Mouse (Mus musculus) heart, postnatal 0 days (tissue): ENCODE data around the gene Ndufb6. TPM values are rescaled to one million over a fixed set of nuclear protein-coding genes. Genes with fewer than 3 reads are reported as not detected.

Source experiments
- ATAC-seq: fragments of 200-750 bp; cut with Nextera tagmentation; 2 replicates; pipeline ENCODE4 v1.8.0; 2017; ENCODE audit warnings: low read depth, moderate number of reproducible peaks, moderate library complexity; ENCODE audit not compliant: insufficient read depth
- DNase-seq: peaks from one replicate; pipeline ENCODE4 v3.0.0-alpha.2; 2016; ENCODE audit warnings: low spot score
- H3K27ac ChIP-seq: fragments of 300-500 bp; sonication (generic); 2 replicates; pipeline ENCODE4 v1.5.1; 2014; ENCODE audit warnings: low read depth, mild to moderate bottlenecking
- H3K27me3 ChIP-seq: fragments of 300-500 bp; sonication (generic); 2 replicates; pipeline ENCODE4 v1.6.1; 2014; ENCODE audit warnings: low read length, mixed read lengths; ENCODE audit not compliant: control insufficient read depth, insufficient read depth
- H3K36me3 ChIP-seq: fragments of 300-500 bp; sonication (generic); replicated peaks from 2 replicates; pipeline ENCODE4 v1.6.1; 2014; ENCODE audit warnings: low read length, mixed read lengths; ENCODE audit not compliant: control insufficient read depth, insufficient read depth
- H3K4me1 ChIP-seq: fragments of 300-500 bp; sonication (generic); 2 replicates; pipeline ENCODE4 v1.6.1; 2014; ENCODE audit warnings: antibody characterized with exemption; ENCODE audit not compliant: control insufficient read depth, insufficient read depth
- H3K4me2 ChIP-seq: fragments of 300-500 bp; sonication (generic); 2 replicates; pipeline ENCODE4 v1.6.1; 2014; ENCODE audit warnings: low read depth, mild to moderate bottlenecking, low read length, moderate library complexity
- H3K4me3 ChIP-seq: fragments of 300-500 bp; sonication (generic); 2 replicates; pipeline ENCODE4 v1.5.1; 2014; ENCODE audit warnings: low read depth, low read length
- H3K9ac ChIP-seq: fragments of 300-500 bp; sonication (generic); replicated peaks from 2 replicates; pipeline ENCODE4 v1.6.1; 2014; ENCODE audit warnings: low read depth, low read length, mixed read lengths
- H3K9me3 ChIP-seq: fragments of 300-500 bp; sonication (generic); replicated peaks from 2 replicates; pipeline ENCODE4 v1.6.1; 2016; ENCODE audit warnings: low read length; ENCODE audit not compliant: control insufficient read depth
- CTCF ChIP-seq: IDR thresholded peaks from 2 replicates; pipeline ENCODE4 v1.5.1; 2016; ENCODE audit warnings: antibody characterized with exemption, control low read depth, low read depth
- EP300 ChIP-seq: IDR thresholded peaks from 2 replicates; pipeline ENCODE4 v1.6.1; 2016; ENCODE audit warnings: antibody characterized with exemption, low read depth
- WGBS: fragments of 180-500 bp; shearing (Covaris S2); extraction: QIAGEN DNeasy Blood & Tissue Kit; methylation state at CpG from one replicate; pipeline ENCODE4 v1.1.7; 2014; 5-methylcytosine and 5-hydroxymethylcytosine counted together
- polyA plus RNA-seq: library from polyadenylated mRNA; unstranded; fragments of >200 nt; fragmentation: Nextera tagmentation; extraction: Ambion mirVana; gene quantifications from 2 replicates; pipeline ENCODE4 v1.2.1, GENCODE M21; 2015
- total RNA-seq: library from RNA; depleted of rRNA; stranded (reverse); fragments of >200 nt; gene quantifications from 2 replicates; pipeline ENCODE4 v1.2.3, GENCODE M21; 2014; ENCODE audit warnings: low replicate concordance

Ndufb6 gene
- total and polyA plus RNA-seq, 2 experiments from 2014 or later: 553 to 1,016 TPM

GRCm38 (mm10) chr4:40268835-40269234 lies 10.4 kb downstream of the Ndufb6 start:
- Histone ChIP-seq H3K9ac (peak overlapping the region; percentile 62), H3K27ac (peak overlapping the region; percentile 94), H3K9me3 (no peaks in the 10 kb centered on the region), H3K4me3 (peak overlapping the region; percentile 65), H3K4me1 (peaks cover 9% of the 10 kb centered on the region), H3K27me3 (no peaks in the 10 kb centered on the region), H3K4me2 (peak overlapping the region; percentile 89), H3K36me3 (peaks cover 31% of the 10 kb centered on the region)
- under 1% methylated on average over 16 of the region's 16 CpGs for WGBS
- ATAC-seq (no peak), DNase-seq (peak; percentile 18)
- TF ChIP-seq EP300 (no peak), CTCF (no peak)

- WGBS: under 1% methylated on average over 48 of the region's 50 CpGs
- peaks cover 9% of the 10 kb centered on the region for H3K4me1 ChIP-seq
- H3K27ac ChIP-seq: peak overlapping the region; percentile 94
- H3K4me2 ChIP-seq: peak overlapping the region; percentile 89
- H3K9ac ChIP-seq: peak overlapping the region; percentile 62
- peak; percentile 90 for DNase-seq
- peaks cover 25% of the 10 kb centered on the region; the same call in 1 of the 2 replicates for H3K36me3 ChIP-seq
- peak overlapping the region; percentile 65 for H3K4me3 ChIP-seq
- no peaks in the 10 kb centered on the region for H3K9me3 ChIP-seq
- ATAC-seq: peak; percentile 77
- no peaks in the 10 kb centered on the region for H3K27me3 ChIP-seq
- TF ChIP-seq EP300 (no peak), CTCF (peak; percentile 24; the same call in 1 of the 2 replicates)
These were observed 10.9 kb downstream of the Ndufb6 start for GRCm38 (mm10) chr4:40268204-40268813.

- Histone ChIP-seq H3K4me1 (peaks cover 9% of the 10 kb centered on the region), H3K27ac (peak overlapping the region; percentile 94), H3K9me3 (no peaks in the 10 kb centered on the region), H3K9ac (peak overlapping the region; percentile 62), H3K36me3 (peaks cover 22% of the 10 kb centered on the region), H3K4me2 (peak overlapping the region; percentile 89), H3K4me3 (peak overlapping the region; percentile 65), H3K27me3 (no peaks in the 10 kb centered on the region)
- 52% methylated on average over 7 of the region's 7 CpGs for WGBS
- no peak for DNase-seq
- ATAC-seq: no peak
- TF ChIP-seq EP300: no peak
These were observed 11.5 kb downstream of the Ndufb6 start for GRCm38 (mm10) chr4:40267681-40268080.

- Histone ChIP-seq H3K4me2 (no peak overlapping the region), H3K4me1 (peaks cover 9% of the 10 kb centered on the region), H3K36me3 (peaks cover 48% of the 10 kb centered on the region), H3K4me3 (no peak overlapping the region), H3K9ac (no peak overlapping the region), H3K27ac (no peak overlapping the region), H3K27me3 (no peaks in the 10 kb centered on the region), H3K9me3 (no peaks in the 10 kb centered on the region)
- no peak for TF ChIP-seq EP300
- no peak for TF ChIP-seq CTCF
- WGBS: 34% methylated on average over 1 of the region's 1 CpGs
- ATAC-seq (no peak), DNase-seq (no peak)
These were observed 14.9 kb downstream of the Ndufb6 start for GRCm38 (mm10) chr4:40264321-40264720.

GRCm38 (mm10) chr4:40254385-40255103 lies 24.7 kb downstream of the Ndufb6 start:
- no peak overlapping the region for H3K9ac ChIP-seq
- no peak overlapping the region for H3K4me3 ChIP-seq
- no peaks in the 10 kb centered on the region for H3K27me3 ChIP-seq
- WGBS: 74% methylated on average over 8 of the region's 8 CpGs
- ATAC-seq (no peak), DNase-seq (no peak)
- no peak overlapping the region for H3K4me2 ChIP-seq
- H3K36me3 ChIP-seq: peaks cover 9% of the 10 kb centered on the region; the same call in 1 of the 2 replicates
- no peaks in the 10 kb centered on the region for H3K9me3 ChIP-seq
- no peak overlapping the region for H3K27ac ChIP-seq
- H3K4me1 ChIP-seq: no peaks in the 10 kb centered on the region
- TF ChIP-seq EP300 (no peak), CTCF (no peak)
